Mouse (Mus musculus): ENCODE results near the gene Kpna1. TPM values are rescaled to one million over a fixed set of nuclear protein-coding genes. Genes with fewer than 3 reads are reported as not detected.

The Kpna1 gene
- total RNA-seq, 2 experiments from 2014 or later, result 132 to 157 TPM

DNA sequence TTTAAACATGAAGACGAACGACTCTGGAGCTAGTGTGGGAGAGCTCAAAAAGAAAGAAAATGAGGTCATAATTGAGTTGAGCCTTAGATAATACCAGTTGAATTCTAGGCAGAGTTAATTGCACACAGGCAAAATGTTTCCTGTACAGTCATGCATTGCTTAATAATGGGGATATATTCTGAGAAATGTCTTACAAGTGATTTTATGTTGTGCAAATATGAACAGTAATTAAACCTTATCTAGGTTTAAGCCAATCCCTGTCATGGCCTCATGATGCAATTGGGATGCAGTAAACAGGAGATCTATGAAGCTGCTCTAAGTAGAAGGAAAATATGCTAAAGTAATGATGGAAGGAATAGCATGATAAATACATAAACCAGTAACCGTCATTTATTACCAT is 96.2 kb downstream of the Kpna1 start:
- intact Hi-C loops (cut with DNase I), result loop anchor here (5.0 kb wide), 1 partner anchor 753 kb away; the partner anchor contains the start of gene Iqcb1
- no peak for DNase-seq (ENCODE audit: extremely low spot score in 1 of 2, low spot score in 2 of 2)
- no peak for TF ChIP-seq CTCF (IDR thresholded peaks at IDR 0.05)
- Histone ChIP-seq H3K27ac (no peak overlapping the region), H3K4me3 (no peak overlapping the region)

DNA sequence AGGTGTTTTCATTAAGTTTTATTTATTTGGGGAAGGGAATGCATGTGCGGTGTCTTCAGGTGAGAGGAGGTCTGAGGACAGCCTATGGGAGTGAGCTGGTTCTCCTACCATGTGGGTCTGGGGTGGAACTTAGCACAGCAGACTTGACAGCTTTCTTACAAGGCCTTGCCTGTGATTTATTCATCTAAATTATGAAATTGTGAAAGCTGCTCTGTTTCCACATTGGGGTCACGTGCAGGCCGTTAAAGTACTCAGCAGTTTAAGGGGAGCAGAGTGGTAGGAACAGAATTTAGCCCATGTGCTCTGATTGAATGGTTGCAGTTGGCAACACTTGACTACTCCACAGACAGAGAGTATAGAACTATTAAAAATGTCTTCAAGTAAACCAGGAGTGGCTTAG is 101.4 kb downstream of the Kpna1 start:
- no peak for DNase-seq (ENCODE audit: extremely low spot score in 1 of 2, low spot score in 2 of 2)
- intact Hi-C loops (cut with DNase I), result no loop called here

More for the DNA sequence above, 101.4 kb downstream of the Kpna1 start:
- no peak overlapping the region for H3K4me3 ChIP-seq
- no peak overlapping the region for H3K27ac ChIP-seq
- no peak for TF ChIP-seq CTCF (IDR thresholded peaks at IDR 0.05)

Other genes starting within 250 kb of the Kpna1 start
- 10 to 100 TPM; 61.3 to 67.1 TPM for gene Dirc2, start 209.4 kb upstream of the Kpna1 start, total RNA-seq (2021)
- 1 to 10 TPM; 6.7 to 7.6 TPM for gene Hspbap1, start 208.4 kb upstream of the Kpna1 start, total RNA-seq (2021)
- gene Parp14, start 107.2 kb upstream of the Kpna1 start, total RNA-seq (2021), result 1 to 10 TPM; 1.1 to 1.4 TPM
- gene Parp9, start 40.3 kb upstream of the Kpna1 start, total RNA-seq (2021), result 1 to 10 TPM; 2.3 to 3.9 TPM
- gene Dtx3l, start 39.6 kb upstream of the Kpna1 start, total RNA-seq (2021), result 1 to 10 TPM; 3.5 to 3.6 TPM
- gene Wdr5b, start 62.4 kb downstream of the Kpna1 start, total RNA-seq (2021), result 1 to 10 TPM; 4.4 to 4.7 TPM
- gene Fam162a, start 92.8 kb downstream of the Kpna1 start, total RNA-seq (2021), result 10 to 100 TPM; 60.6 to 62.3 TPM
- 10 to 100 TPM; 14.3 to 19.4 TPM for gene Ccdc58, start 92.9 kb downstream of the Kpna1 start, total RNA-seq (2021)
- not detected for gene Csta1, start 152.5 kb downstream of the Kpna1 start, total RNA-seq (2021)
- not detected for gene Stfa2l1, start 178.1 kb downstream of the Kpna1 start, total RNA-seq (2021)
- gene Gm5483, start 205.5 kb downstream of the Kpna1 start, total RNA-seq (2021), result under 1 TPM in 1 of 2 experiments, not detected in 1; 0.19 TPM
- not detected for gene Gm5416, start 231.7 kb downstream of the Kpna1 start, total RNA-seq (2021)
- gene 2010005H15Rik, start 242.7 kb downstream of the Kpna1 start, total RNA-seq (2021), result not detected

All from left cerebral cortex, adult 2 months (tissue).